ENCODE assay signal across 8 mouse cellular contexts in the genomic region with DNA sequence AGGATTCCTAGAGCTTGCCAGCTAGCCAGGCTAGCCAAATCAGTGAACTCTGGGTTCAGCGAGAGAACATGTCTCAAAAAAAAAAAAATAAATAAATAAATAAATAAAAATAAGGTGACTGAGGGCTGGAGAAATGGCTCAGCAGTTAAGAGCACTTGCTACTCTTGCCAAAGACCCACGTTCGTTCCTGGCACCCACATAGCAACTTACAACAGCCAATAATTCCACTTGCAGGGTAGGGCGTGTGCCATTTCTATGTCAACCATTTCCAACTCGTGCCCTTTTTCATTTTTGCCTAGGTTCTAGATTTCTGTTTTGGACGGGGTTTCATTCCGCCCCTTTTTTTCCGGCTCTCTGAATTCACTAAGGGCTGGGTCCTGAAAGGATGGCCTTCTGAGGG. TPM values are rescaled to one million over a fixed set of nuclear protein-coding genes. Genes with fewer than 3 reads are reported as not detected.
DNase-seq lines count a peak whose midpoint lies in the region; ATAC-seq and TF ChIP-seq lines count a peak whose summit lies in the region.

No protein-coding gene starts in this region.

- no peak overlapping the region for H3K27ac ChIP-seq in lung, embryonic 14.5 days (ENCODE audit: low read depth)
- no peak overlapping the region for H3K27ac ChIP-seq in embryonic facial prominence, embryonic 13.5 days
- H3K27ac ChIP-seq in intestine, embryonic 16.5 days (ENCODE audit: low read length) = no peak overlapping the region
- peak overlapping the region; percentile 79 for H3K27ac ChIP-seq in neural tube, embryonic 15.5 days (replicated peaks)

- no peak for ATAC-seq in lung, embryonic 14.5 days (ENCODE audit: insufficient read depth)
- no peak for ATAC-seq in embryonic facial prominence, embryonic 13.5 days (ENCODE audit: insufficient number of reproducible peaks, insufficient read depth, low FRiP score, low TSS enrichment, low read depth)
- ATAC-seq in intestine, embryonic 16.5 days = no peak
- ATAC-seq in neural tube, embryonic 15.5 days (ENCODE audit: low FRiP score) = no peak

- H3K4me2 ChIP-seq in lung, embryonic 14.5 days = peak overlapping the region; percentile 70
- H3K4me2 ChIP-seq in embryonic facial prominence, embryonic 13.5 days = peak overlapping the region; percentile 77
- peak overlapping the region; percentile 88 for H3K4me2 ChIP-seq in intestine, embryonic 16.5 days (ENCODE audit: low read depth, low read length)
- peak overlapping the region; percentile 93 for H3K4me2 ChIP-seq in neural tube, embryonic 15.5 days

- H3K9me3 ChIP-seq in lung, embryonic 14.5 days (ENCODE audit: low read depth, low read length) = no peaks in the 10 kb centered on the region
- H3K9me3 ChIP-seq in embryonic facial prominence, embryonic 13.5 days = no peaks in the 10 kb centered on the region
- H3K9me3 ChIP-seq in intestine, embryonic 16.5 days (ENCODE audit: control insufficient read depth, low read length) = no peaks in the 10 kb centered on the region
- H3K9me3 ChIP-seq in neural tube, embryonic 15.5 days (replicated peaks) = no peaks in the 10 kb centered on the region

- no peaks in the 10 kb centered on the region for H3K27me3 ChIP-seq in lung, embryonic 14.5 days (ENCODE audit: insufficient read depth, low read length)
- no peaks in the 10 kb centered on the region for H3K27me3 ChIP-seq in embryonic facial prominence, embryonic 13.5 days
- no peaks in the 10 kb centered on the region for H3K27me3 ChIP-seq in intestine, embryonic 16.5 days (replicated peaks; ENCODE audit: control insufficient read depth, insufficient read depth, low read length)
- H3K27me3 ChIP-seq in neural tube, embryonic 15.5 days (replicated peaks) = no peaks in the 10 kb centered on the region

- peaks cover 8% of the 10 kb centered on the region; the same call in 1 of the 2 replicates for H3K36me3 ChIP-seq in lung, embryonic 14.5 days (ENCODE audit: insufficient read depth)
- peaks cover 13% of the 10 kb centered on the region for H3K36me3 ChIP-seq in embryonic facial prominence, embryonic 13.5 days
- H3K36me3 ChIP-seq in intestine, embryonic 16.5 days (ENCODE audit: control insufficient read depth, insufficient read depth, low read length) = no peaks in the 10 kb centered on the region
- H3K36me3 ChIP-seq in neural tube, embryonic 15.5 days = peaks cover 3% of the 10 kb centered on the region; the same call in 1 of the 2 replicates

- peak overlapping the region; percentile 62 for H3K4me3 ChIP-seq in lung, embryonic 14.5 days (ENCODE audit: low read depth, low read length)
- peak overlapping the region; percentile 73 for H3K4me3 ChIP-seq in embryonic facial prominence, embryonic 13.5 days
- peak overlapping the region; percentile 95 for H3K4me3 ChIP-seq in intestine, embryonic 16.5 days (ENCODE audit: low read length)
- peak overlapping the region; percentile 90 for H3K4me3 ChIP-seq in neural tube, embryonic 15.5 days (replicated peaks)

- TF ChIP-seq CTCF in lung, embryonic 14.5 days (IDR thresholded peaks at IDR 0.05; ENCODE audit: low read depth) = no peak

- intact Hi-C loops in left cerebral cortex, postnatal 4 days (cut with DNase I) = no loop called here

- WGBS in lung, embryonic 14.5 days = 27% methylated on average over 8 of the region's 8 CpGs
- 31% methylated on average over 8 of the region's 8 CpGs for WGBS in embryonic facial prominence, embryonic 13.5 days
- WGBS in intestine, embryonic 16.5 days = 28% methylated on average over 8 of the region's 8 CpGs
- WGBS in neural tube, embryonic 15.5 days = 34% methylated on average over 8 of the region's 8 CpGs

- DNase-seq in lung, embryonic 14.5 days = peak; percentile 2
- no peak for DNase-seq in lung, postnatal 14 days
- DNase-seq in thymus, postnatal 10 days (ENCODE audit: low spot score in 2 of 2) = no peak
- DNase-seq in left cerebral cortex, postnatal 4 days = no peak
- no peak for DNase-seq in right cerebral cortex, postnatal 36 days (ENCODE audit: low spot score in 2 of 2)

- peak overlapping the region; percentile 36; the same call in 1 of the 2 replicates for H3K9ac ChIP-seq in lung, embryonic 14.5 days
- H3K9ac ChIP-seq in embryonic facial prominence, embryonic 13.5 days = peak overlapping the region; percentile 59
- H3K9ac ChIP-seq in intestine, embryonic 16.5 days (ENCODE audit: low read depth, low read length) = peak overlapping the region; percentile 64
- H3K9ac ChIP-seq in neural tube, embryonic 15.5 days (replicated peaks) = peak overlapping the region; percentile 59

- 0 out of 2 replicates have a peak, but pooled peaks cover 8% of the 10 kb centered on the region for H3K4me1 ChIP-seq in lung, embryonic 14.5 days (ENCODE audit: insufficient read depth)
- H3K4me1 ChIP-seq in embryonic facial prominence, embryonic 13.5 days = peaks cover 24% of the 10 kb centered on the region
- peaks cover 15% of the 10 kb centered on the region for H3K4me1 ChIP-seq in intestine, embryonic 16.5 days (ENCODE audit: control insufficient read depth, insufficient read depth, low read length)
- H3K4me1 ChIP-seq in neural tube, embryonic 15.5 days = peaks cover 16% of the 10 kb centered on the region

RNA-seq across cellular contexts. Expression of a gene that starts 0.7 kb away (rescaled TPM):
- polyA plus RNA-seq in lung, embryonic 14.5 days (2014; fragmentation: Nextera tagmentation; extraction: Ambion mirVana) = 1.8 and 1.9 TPM in 2 replicates
- polyA plus RNA-seq in embryonic facial prominence, embryonic 13.5 days (2015; fragmentation: Nextera tagmentation; extraction: Ambion mirVana) = 2.4 and 2.7 TPM in 2 replicates
- 0.76 and 0.80 TPM in 2 replicates for polyA plus RNA-seq in intestine, embryonic 16.5 days (2015; fragmentation: Nextera tagmentation; extraction: Ambion mirVana)
- polyA plus RNA-seq in neural tube, embryonic 15.5 days (2015; fragmentation: Nextera tagmentation; extraction: Ambion mirVana) = 5.9 and 7.0 TPM in 2 replicates
- total RNA-seq in left cerebral cortex, postnatal 4 days (2021) = 10 to 100 TPM; 11.9 to 13.3 TPM

RNA-seq across cellular contexts. Expression of a gene that starts 15.3 kb away (rescaled TPM):
- polyA plus RNA-seq in lung, embryonic 14.5 days (2014; fragmentation: Nextera tagmentation; extraction: Ambion mirVana) = 142 and 143 TPM in 2 replicates
- 116 and 123 TPM in 2 replicates for polyA plus RNA-seq in embryonic facial prominence, embryonic 13.5 days (2015; fragmentation: Nextera tagmentation; extraction: Ambion mirVana)
- 164 and 173 TPM in 2 replicates for polyA plus RNA-seq in intestine, embryonic 16.5 days (2015; fragmentation: Nextera tagmentation; extraction: Ambion mirVana)
- polyA plus RNA-seq in neural tube, embryonic 15.5 days (2015; fragmentation: Nextera tagmentation; extraction: Ambion mirVana) = 108 and 116 TPM in 2 replicates
- 10 to 100 TPM; 34.8 to 39.4 TPM for total RNA-seq in left cerebral cortex, postnatal 4 days (2021)

RNA-seq across cellular contexts. Expression of a gene that starts 34.9 kb away (rescaled TPM):
- polyA plus RNA-seq in lung, embryonic 14.5 days (2014; fragmentation: Nextera tagmentation; extraction: Ambion mirVana) = 15.4 and 15.8 TPM in 2 replicates
- 9.0 and 10.0 TPM in 2 replicates for polyA plus RNA-seq in embryonic facial prominence, embryonic 13.5 days (2015; fragmentation: Nextera tagmentation; extraction: Ambion mirVana)
- polyA plus RNA-seq in intestine, embryonic 16.5 days (2015; fragmentation: Nextera tagmentation; extraction: Ambion mirVana) = 7.9 and 9.6 TPM in 2 replicates
- polyA plus RNA-seq in neural tube, embryonic 15.5 days (2015; fragmentation: Nextera tagmentation; extraction: Ambion mirVana) = 19.4 and 19.6 TPM in 2 replicates
- 10 to 100 TPM; 27.7 to 30.1 TPM for total RNA-seq in left cerebral cortex, postnatal 4 days (2021)

RNA-seq across cellular contexts. Expression of a gene that starts 56.5 kb away (rescaled TPM):
- polyA plus RNA-seq in lung, embryonic 14.5 days (2014; fragmentation: Nextera tagmentation; extraction: Ambion mirVana) = 53.9 and 58.9 TPM in 2 replicates
- 42.6 and 44.5 TPM in 2 replicates for polyA plus RNA-seq in embryonic facial prominence, embryonic 13.5 days (2015; fragmentation: Nextera tagmentation; extraction: Ambion mirVana)
- polyA plus RNA-seq in intestine, embryonic 16.5 days (2015; fragmentation: Nextera tagmentation; extraction: Ambion mirVana) = 20.4 and 26.9 TPM in 2 replicates
- 7.4 and 13.7 TPM in 2 replicates for polyA plus RNA-seq in neural tube, embryonic 15.5 days (2015; fragmentation: Nextera tagmentation; extraction: Ambion mirVana)
- total RNA-seq in left cerebral cortex, postnatal 4 days (2021) = 1 to 10 TPM; 3.8 to 4.7 TPM

RNA-seq across cellular contexts. Expression of a gene that starts 56.8 kb away (rescaled TPM):
- 88.2 and 92.6 TPM in 2 replicates for polyA plus RNA-seq in lung, embryonic 14.5 days (2014; fragmentation: Nextera tagmentation; extraction: Ambion mirVana)
- polyA plus RNA-seq in embryonic facial prominence, embryonic 13.5 days (2015; fragmentation: Nextera tagmentation; extraction: Ambion mirVana) = 78.7 and 80.7 TPM in 2 replicates
- 68.1 and 77.2 TPM in 2 replicates for polyA plus RNA-seq in intestine, embryonic 16.5 days (2015; fragmentation: Nextera tagmentation; extraction: Ambion mirVana)
- polyA plus RNA-seq in neural tube, embryonic 15.5 days (2015; fragmentation: Nextera tagmentation; extraction: Ambion mirVana) = 39.4 and 40.1 TPM in 2 replicates
- 1 to 10 TPM; 7.7 to 9.8 TPM for total RNA-seq in left cerebral cortex, postnatal 4 days (2021)
